Mouse (Mus musculus) thymus, postnatal 36 days (tissue): ENCODE data around the gene Arhgap19.

Source experiments
- DNase-seq, 2 experiments: peaks; one replicate each; pipeline ENCODE4 v3.0.0; 2022; ENCODE audit warnings: mixed read lengths in 2 of 2

Gene Arhgap19

GRCm38 (mm10) chr19:41797536-41797935, 4.3 kb downstream of the Arhgap19 start:
- DNase-seq, result no peak

- DNase-seq, result no peak
Observed at GRCm38 (mm10) chr19:41796789-41797327, 5.0 kb downstream of the Arhgap19 start.

GRCm38 (mm10) chr19:41796148-41796760, 5.6 kb downstream of the Arhgap19 start:
- DNase-seq, result no peak

GRCm38 (mm10) chr19:41794901-41795300, 6.9 kb downstream of the Arhgap19 start:
- DNase-seq, result no peak

GRCm38 (mm10) chr19:41794017-41794416, 7.8 kb downstream of the Arhgap19 start:
- no peak for DNase-seq

- no peak for DNase-seq
Observed at GRCm38 (mm10) chr19:41792934-41793486, 8.8 kb downstream of the Arhgap19 start.

- DNase-seq, result no peak
Observed at GRCm38 (mm10) chr19:41791384-41791783, 10.5 kb downstream of the Arhgap19 start.

GRCm38 (mm10) chr19:41789110-41789961, 12.5 kb downstream of the Arhgap19 start:
- no peak for DNase-seq

- DNase-seq, result no peak
Observed at GRCm38 (mm10) chr19:41786896-41787295, 15.0 kb downstream of the Arhgap19 start.

GRCm38 (mm10) chr19:41777514-41777913, 24.3 kb downstream of the Arhgap19 start:
- no peak for DNase-seq

GRCm38 (mm10) chr19:41768711-41769110, 33.1 kb downstream of the Arhgap19 start:
- peak; percentile 63 to 76 for DNase-seq

- DNase-seq, result no peak
Observed at GRCm38 (mm10) chr19:41766628-41767027, 35.2 kb downstream of the Arhgap19 start.

- peak; percentile 80 to 86 for DNase-seq
Observed at GRCm38 (mm10) chr19:41763870-41764660, 37.8 kb downstream of the Arhgap19 start.

GRCm38 (mm10) chr19:41761529-41761928, 40.3 kb downstream of the Arhgap19 start:
- no peak for DNase-seq

- no peak for DNase-seq
Observed at GRCm38 (mm10) chr19:41759765-41760164, 42.1 kb downstream of the Arhgap19 start.

- DNase-seq, result no peak
Observed at GRCm38 (mm10) chr19:41759270-41759669, 42.6 kb downstream of the Arhgap19 start.

- no peak for DNase-seq
Observed at GRCm38 (mm10) chr19:41754760-41755159, 47.1 kb downstream of the Arhgap19 start.

GRCm38 (mm10) chr19:41751906-41752305, 49.9 kb downstream of the Arhgap19 start:
- no peak for DNase-seq

- no peak for DNase-seq
Observed at GRCm38 (mm10) chr19:41747436-41747835, 54.4 kb downstream of the Arhgap19 start.

GRCm38 (mm10) chr19:41745941-41746557, 55.8 kb downstream of the Arhgap19 start:
- no peak for DNase-seq

- no peak for DNase-seq
Observed at GRCm38 (mm10) chr19:41743396-41743795, 58.5 kb downstream of the Arhgap19 start, which contains the start of gene Slit1. TSS of gene Slit1 (minus strand) at chr19:41743665.

GRCm38 (mm10) chr19:41738896-41739295, 63.0 kb downstream of the Arhgap19 start:
- no peak for DNase-seq
